Mouse (Mus musculus) gonadal fat pad, adult 2 months (tissue): ENCODE measurements around the gene Ttll13. TPM values are rescaled to one million over a fixed set of nuclear protein-coding genes. Genes with fewer than 3 reads are reported as not detected.

Experiments
- DNase-seq: peaks from one replicate; pipeline ENCODE4 v3.0.0-alpha.2; 2012; ENCODE audit warnings: low read depth
- polyA plus RNA-seq: library from polyadenylated mRNA; depleted of rRNA; stranded (reverse); fragments of >200 nt; gene quantifications from 2 replicates; pipeline ENCODE4 v1.2.3, GENCODE M21; 2012; rRNA removed

Ttll13 gene
- polyA plus RNA-seq: 3.3 and 4.2 TPM in 2 replicates

DNA sequence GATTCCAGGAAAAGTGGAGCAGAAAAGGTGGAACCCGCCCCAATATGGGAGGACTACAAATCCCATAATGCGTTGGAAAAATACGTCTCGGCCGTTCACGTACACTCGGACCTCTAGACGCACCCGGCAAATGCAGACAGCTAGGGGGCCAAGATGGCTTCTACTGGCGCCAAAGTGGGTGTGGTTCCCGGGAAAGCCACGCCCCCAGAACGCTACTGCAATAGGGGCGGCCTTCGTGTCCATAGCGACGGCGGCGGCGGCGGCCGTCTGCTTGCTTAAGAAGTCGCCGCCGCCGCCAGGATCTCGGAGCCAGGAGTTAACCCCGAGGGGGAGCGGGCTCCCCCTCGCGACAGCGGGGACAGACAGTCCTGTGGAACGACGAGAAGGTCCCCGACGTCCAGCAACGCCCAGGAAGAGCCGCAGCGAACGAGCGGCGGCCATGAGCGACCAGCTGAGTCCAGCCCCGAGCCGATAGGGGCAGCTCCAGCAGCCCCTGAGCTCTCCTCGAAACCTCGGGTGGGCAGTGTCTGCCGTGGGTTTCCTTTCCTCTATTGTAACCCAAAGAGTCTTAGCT, at the start of gene Ttll13:
TSS of gene Ttll13 (plus strand) at position 229 of the 574 bp plus-strand sequence.
- DNase-seq: no peak

DNA sequence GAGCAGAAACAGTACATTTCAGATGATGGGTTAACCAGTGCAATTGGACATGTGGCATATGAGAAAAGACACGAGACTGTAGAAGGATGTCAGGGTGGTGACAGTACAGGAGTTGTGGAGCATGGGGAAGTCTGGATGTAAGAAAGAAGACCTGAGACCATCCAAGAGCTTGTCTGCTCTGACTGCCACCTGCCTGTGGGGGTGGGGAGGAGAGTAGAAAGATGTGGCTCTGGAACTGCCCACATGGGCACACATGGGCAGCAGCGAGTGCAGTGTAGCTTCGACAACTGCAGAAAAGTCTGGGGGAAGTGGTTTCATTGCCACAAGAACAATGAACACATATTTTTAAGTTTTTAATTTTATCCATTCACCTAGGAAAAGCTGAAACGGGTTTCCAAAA, 48.8 kb upstream of the Ttll13 start:
- no peak for DNase-seq

DNA sequence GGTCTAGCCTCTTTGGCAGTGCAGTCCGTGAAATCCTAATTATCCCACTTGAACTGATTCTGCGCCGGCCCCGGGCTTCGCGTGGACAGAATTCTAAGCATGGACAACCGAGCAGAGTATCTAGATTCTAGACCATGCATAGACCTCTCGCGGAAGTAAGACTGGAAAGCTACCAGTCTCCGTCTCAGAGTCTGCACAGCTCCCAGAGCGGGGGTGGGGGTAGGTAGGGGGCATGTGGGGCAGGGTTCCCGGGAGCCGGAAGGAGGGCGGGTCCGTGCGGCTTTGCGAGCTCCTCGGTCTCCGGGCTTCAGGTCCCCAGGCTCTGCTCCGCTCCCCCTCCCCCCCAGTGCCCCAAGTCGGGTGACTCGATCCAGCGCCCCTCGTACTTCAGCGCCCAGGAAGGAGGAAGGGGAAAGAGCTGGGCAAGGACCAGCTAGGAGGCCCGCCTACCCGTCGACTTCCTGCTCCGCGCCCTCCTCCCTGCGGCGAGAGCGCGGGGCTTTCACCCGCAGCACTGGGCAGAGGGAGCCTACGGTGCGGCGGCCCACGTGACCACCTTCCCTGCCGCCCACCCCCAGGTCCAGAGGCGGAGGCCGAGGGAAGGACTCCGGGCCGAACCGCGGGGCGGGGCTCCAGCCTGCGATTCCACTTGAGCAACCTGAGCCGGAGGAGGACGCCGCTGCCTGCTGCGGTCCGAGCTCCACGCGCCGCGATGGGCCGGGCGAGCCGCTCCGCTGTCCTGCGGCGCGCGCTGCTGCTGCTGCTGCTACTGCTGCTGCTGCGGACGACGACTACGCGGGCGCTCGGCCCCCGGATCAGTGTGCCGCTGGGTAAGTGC, 48.0 kb upstream of the Ttll13 start:
- no peak for DNase-seq

DNA sequence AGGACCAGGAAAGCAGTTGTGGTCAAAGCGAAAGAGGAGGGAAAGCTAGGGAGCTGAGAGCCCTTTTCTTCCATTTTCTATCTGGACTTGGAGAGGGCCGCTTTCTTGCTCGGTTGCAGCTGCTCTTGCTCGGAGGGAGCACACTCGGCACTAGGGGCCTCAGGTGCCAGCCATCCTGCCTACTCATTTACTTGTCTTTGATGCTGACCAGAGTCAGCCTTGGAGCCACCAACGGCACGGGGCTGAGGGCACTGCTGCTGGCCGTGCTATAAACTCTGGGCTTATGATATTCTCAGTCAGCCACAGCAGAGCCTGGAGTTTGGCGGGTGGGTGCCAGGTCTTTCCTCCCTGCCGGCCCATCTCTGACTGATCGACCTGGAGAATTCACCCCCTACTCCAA, 47.3 kb upstream of the Ttll13 start:
- DNase-seq: no peak

DNA sequence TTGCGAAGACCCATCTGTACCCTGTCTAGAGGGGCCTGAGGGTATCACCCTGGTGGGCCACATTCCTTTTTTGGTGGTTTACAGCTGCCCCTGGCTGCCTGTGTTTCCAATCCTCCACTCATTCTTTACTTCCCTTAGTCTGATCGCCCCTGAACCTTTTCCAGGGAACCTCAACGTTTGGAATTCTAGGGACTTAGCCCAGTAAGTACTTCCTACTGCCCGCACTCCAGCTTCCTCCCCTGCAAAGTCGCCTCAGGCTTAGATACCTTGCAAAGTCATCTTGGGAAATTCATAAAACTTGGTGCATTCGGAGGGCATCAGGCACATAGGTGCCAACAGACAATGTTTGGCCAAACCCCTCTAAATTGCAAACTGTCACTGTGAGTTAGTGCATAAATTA, 46.9 kb upstream of the Ttll13 start:
- DNase-seq: no peak

DNA sequence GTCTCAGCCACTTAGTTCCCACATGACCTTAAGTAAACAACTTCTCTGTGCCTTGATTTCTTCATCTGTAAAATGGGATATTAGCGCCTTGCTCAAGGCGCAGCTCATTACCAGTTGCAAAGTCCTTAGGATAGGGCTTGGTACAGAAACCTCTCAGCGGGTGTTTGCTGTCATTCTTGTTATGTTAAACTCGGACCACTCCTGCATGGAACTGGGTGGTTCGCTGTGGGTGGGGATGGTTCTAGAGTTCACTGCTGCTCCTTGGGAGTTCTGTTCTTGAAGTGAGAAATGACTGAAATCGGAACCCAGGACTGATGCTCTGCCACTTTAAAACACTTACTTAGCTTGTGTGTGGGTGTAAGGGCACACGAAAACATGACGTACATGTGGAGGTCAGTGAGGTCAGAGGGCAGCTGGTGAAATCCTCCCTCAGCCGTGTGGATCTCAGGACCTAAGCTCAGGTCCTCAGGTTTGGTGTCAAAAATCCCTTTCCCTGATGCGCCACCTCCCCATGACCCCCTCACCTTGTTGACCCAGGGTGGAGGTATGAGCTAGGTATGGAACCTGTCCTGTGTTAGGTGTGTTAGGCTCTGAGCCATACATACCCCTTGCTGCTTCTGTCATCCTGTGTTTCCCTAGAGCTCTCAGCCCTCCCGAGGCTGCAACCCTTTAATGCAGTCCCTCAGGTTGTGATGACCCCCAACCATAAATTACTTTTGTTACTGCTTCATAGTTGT, 46.2 kb upstream of the Ttll13 start:
- DNase-seq: no peak

DNA sequence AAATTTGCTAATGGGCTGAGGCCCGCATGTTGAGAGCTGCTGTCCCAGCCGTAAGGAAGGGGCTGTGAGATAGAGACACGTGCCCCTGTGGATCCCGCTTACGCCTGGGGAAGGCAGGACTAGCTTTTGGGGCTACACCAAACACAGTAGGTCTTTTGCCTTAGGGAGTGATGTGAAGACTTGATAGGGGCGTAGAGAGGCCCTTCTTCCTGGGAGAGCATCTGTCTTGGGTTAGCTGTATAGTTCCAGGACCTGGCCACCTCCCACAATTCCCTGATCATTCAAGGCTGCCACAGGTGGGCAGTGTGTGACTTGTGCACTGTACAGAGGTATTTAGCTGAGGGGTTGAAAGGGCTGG, 45.6 kb upstream of the Ttll13 start:
- no peak for DNase-seq

DNA sequence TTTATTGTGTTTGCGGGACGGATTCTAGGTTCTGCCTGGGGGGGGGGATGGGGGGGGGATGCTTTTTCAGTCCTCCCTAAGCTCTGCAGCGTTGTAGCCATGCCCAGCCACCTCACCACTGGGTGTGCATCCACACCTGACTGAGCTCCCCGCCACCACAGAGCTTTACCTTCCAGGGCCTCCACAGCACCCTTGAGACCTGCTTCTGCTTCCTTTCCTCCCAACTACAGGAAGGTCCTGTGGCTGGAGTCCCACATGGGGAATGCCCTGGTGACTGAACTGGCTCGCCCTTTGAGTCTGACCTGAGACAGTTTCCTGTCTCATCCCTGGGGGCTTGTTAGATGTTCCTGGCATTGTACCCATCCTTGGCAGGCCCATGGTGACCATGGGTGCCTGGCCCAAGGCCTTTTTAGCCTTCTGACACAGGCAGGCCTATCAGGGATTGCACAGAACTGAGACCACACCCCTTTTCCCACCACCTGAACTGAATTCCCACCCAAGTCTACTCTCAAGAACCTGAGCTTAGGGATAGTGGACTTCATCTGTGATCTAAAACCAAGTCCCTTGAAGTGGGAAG, 45.1 kb upstream of the Ttll13 start:
- no peak for DNase-seq

DNA sequence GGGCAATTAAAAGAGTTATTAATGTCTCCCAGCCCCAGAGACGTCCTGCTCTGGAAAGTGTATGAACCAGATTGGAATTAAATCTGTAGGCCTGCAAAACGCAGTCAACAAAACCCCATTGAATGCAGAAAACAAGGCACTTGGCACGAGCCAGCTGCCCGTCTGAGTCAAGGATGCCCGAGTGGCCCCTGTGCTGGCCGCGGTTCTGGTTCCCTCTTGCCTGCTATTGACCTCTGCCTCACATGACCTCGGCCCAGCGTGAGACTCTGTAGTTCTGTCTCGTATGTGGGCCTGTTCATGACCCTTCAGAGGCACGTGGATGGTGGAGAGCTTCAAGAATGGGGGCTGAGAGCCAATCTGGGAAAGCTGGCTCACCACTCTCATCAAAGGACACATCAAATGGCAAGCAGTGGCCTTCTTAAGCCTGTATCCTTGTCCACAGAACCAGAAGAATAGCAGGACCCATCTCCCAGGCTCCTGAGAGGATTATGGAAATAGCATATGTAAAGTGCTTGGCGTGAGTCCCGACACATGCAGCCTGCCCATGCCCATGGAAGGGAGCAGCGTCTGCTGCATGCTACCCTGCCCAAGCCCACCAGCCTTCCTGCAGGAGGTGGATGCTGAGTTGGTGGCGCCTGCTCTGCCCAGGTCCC, 44.2 kb upstream of the Ttll13 start:
- no peak for DNase-seq

DNA sequence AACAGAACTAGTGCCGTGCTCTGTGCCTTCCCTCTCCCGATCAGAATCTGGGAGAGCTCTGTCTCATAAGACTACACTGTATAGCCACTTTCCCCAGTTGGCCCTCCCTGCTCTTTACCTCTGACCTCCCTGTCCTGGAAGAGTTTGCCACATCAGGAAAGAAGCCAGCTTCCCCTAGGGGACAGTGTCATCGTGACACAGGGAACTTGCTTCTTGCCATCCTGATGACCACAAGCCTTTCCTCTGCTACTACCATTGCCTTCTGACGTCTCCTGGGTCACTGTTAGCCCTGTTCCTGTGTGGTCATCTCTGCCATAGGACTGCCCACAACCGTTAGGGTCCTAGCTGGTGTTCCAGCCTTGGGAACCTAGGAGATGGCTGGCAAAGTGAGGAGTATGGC, 43.2 kb upstream of the Ttll13 start:
- DNase-seq: no peak

DNA sequence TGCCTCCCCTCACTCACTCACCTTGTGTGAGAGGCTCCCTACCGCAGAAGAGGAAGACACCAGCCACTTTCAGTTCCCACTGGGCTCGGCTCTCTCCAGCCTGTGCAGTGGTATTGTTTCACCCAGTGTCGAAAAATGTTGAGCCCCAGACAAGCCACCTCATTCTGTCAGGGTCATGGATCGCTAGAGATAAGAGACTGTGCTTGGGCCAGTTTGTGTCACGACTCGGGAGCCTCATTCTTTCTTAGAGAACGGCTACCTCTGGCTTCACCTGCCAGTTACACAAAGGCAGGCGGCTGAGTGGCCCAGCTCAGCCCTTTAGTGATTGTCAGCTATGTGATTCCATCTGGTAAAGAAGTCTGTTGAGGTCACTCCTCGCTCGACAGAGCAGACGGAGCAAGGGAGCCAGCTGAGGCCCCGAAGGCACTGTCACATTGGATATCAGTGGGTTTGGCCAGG, 42.5 kb upstream of the Ttll13 start:
- DNase-seq: no peak

DNA sequence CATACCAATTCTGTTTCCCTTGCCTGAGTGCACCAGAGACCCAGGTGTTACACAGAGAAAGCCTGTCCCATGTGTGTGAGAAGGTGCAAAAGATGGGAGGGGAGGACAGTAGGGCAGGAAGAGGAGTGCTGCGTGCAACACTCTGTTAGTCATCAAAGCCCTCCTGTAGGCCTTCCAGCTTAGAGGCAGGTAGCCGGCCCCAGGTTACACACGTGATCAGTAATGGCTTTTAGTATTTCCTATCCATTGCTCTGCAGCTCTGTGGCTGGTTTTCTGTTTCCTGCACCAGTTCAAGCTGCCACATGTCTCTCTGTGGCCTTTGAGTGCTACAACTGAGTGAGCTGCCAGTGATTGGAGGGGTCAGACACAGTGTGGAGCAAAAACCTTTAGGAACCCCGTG, 41.8 kb upstream of the Ttll13 start:
- no peak for DNase-seq

DNA sequence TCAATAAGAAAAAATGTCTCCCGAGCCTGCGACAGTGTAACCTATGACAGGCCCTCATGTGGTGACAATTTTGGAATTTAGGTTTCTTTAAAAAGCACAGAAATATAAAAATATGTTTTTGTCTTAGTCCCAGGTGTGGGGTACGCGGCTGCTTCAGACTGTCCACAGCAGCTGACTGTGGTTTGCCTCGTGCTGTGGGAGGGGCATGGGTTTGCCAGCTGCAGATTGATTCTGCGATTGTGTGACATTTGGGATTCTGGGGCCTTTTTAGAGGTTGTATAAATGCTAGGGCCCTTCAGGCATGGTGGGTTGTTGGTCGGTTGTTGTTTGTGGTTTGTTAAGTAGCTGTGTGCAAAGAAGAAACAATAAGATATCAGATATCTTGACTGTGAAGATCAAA, 41.2 kb upstream of the Ttll13 start:
- no peak for DNase-seq

DNA sequence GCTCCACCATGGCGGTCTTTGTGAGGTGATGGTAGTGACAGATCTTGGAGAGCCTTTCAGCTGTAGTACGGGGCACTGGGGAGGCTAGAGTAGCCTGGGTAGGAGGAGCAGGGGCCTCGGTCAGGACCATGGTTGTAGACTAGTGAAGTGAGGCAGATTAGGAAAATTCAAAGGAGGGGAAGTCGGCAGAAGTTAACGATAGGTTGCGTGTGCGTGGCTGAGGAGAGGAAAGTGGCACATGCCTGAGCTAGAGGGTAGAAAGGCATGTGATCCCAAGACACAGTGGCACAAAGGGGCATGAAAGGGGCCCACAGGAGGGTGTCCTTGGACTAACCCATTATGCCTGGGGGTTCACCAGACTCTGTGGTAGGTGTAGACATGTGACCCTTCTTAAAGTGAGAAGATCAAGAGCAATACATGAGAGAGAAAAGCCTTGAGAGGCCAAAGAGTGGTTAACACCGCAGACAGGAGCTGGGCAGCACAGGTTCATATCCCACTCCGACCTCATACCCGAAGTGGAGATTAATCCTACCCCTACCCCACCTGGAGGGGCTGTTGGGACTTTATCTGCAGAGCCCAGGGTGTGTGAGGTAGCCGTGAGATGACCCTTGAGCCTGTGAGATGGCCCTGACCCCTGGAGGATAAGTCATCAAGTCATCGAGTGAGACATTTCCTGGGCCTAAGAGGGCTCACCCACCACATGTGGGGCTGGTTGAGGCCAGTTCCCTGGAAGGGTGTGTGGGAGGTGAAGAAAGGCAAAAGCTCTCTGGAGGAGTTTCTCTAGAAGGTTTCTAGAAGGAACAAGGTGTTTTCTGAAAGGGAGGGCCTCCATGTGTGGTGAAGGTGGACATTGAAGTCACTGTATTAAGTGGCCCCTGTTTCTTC, 40.2 kb upstream of the Ttll13 start:
- no peak for DNase-seq

DNA sequence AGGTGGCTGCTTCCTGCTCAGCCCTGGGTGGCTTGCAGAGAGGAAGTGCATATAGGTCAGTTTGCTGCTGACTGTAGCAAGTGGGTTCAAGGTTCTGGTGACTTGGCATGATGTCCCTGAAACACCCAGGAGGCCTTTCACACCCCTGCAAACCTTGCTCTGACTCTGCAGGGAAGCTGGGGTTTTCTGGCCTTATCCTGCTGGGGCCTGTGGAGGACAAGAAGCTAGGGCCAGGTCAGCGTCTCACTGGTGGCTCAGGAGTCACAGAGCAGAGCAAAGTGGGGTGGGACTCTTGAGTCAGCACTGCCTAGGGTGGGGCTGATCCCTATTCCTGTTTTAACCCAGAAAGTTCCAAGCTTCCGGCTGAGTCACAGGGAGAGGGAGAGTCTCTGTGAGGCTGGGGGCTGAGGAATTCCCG, 38.9 kb upstream of the Ttll13 start:
- DNase-seq: no peak

DNA sequence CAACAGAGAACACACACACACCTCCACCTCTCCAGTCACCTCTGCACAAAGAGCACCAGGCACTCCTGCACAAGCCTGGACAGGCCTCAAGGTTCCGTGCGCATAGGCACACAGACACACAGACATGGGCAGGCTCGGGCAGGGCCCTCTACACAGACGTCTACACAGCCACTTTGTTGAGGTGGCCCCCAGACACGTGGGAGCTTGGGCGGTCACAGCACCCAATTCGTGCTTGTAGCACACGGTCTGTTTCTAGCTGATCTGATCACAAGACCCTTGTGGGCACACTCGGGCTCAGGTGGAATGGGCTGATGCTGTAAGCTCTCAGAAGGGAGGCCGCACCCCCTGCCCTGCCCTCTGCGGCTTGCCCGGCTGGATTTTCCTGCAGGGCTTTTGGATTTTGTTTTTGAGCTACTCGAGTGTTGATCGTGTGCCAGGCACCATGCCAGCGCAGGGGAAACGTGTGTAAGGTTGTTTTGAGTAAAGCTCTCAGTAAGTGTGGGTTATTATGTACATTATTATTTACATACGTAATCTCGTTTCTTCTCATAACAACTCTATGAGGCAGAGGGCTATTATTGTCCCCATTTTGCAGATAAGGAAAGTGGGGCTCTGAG, 38.0 kb upstream of the Ttll13 start:
- no peak for DNase-seq

DNA sequence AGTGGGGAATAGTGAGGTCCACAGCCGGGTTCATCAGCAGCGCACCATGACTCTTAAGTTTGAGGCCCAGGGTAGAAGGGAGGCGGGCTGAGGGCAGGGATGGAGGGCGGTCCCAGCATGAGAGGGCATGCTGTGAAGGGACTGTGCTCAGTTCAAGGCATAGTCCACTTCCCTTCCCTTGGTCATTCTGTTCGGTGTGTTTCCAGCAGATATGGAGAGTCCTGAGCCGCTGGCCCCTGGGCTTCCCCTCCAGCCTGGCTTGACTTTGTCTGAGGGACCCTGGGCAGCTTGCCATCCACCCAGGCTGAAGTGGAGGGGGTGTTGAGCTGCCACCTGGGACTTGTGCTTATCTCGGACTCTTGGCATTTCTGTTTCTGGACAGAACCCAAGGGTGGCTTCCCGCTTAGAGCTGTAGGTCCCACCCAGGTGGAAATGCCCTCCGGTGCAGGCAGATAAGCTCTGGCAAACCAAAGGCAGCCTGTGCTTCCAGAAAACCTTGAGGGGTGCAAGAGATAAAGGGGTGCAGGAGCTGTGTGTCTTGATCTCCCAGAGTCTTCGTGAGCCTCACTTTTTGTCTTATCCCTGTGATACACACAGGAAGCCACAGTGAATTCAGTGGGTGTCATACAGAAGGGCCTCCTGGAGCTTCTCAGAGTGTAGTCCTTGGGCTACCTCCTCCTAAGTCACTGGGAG, 37.3 kb upstream of the Ttll13 start:
- DNase-seq: no peak

DNA sequence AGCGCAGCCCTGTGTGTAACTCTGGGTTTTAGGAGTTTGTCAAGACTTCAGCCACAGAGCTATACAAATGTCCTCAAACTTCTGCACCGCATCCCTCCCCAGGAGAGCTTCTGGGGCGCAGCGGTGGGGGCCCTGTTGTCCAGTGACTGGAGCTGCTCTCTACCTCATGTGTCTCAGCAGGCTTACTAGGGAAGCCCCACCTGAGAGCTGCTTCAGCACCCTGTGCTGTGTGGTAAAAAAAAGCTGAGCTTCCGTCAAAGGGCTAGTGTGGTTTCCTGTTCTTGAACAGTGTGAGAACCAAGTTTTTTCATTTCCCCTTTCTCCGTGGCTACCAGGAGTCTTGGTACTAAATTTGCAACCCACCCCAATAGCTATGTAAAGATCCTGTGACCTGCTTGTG, 36.5 kb upstream of the Ttll13 start:
- no peak for DNase-seq

DNA sequence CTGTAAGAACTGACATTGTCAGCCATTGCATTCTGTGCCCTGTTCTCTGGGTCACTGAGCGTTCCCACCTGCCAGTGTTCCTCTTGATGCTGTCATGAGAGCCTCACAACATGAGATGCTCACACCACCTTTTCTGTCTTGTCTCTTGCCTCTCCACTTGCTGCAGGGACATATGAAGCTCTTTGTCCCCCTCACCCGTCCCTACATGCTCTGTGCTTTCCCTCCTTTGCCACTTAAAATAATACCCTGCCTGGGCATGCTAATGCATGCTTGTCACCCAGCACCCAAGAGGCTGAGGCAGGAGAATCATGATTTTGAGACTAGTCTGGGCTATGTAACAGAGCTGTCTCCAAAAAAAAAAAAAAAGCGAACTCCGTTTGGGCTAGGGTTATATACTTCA, 35.2 kb upstream of the Ttll13 start:
- no peak for DNase-seq

DNA sequence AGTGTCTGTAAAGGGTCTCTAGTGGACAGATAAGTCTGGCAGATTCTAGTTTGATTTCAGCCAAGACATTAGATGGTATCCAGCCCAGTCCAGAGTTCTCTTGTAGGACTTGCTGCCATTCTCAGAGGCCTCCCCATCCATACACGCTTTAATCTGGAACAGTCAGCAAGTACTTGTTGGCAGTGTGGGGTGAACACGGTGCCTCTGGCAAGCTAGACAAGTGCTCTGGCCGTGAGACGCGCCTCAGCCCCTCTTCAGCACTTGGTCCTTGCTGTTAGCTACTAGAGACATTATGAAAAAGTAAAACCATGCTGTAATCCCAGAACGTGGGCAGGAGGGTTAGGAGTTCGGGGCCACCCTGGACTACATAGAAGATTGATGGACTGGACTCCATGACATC, 32.6 kb upstream of the Ttll13 start:
- no peak for DNase-seq
